ENCODE assay signal across 20 mouse cellular contexts in genomic region chr1:39047316-39047715, GRCm38 (mm10).
"Had no signal": no experiment of that assay in that cellular context is flagged by ENCODE, and none has a peak within 500 bp of the region (broad histone marks: within the 10 kb centered on the region; RNA-seq: fewer than 3 reads in every experiment).

No protein-coding gene starts in this region.

- H3K4me3 ChIP-seq: intestine, embryonic 15.5 days; kidney, embryonic 15.5 days; limb, embryonic 15.5 days; neural tube, embryonic 12.5 days; neural tube, embryonic 15.5 days; stomach, embryonic 15.5 days had no signal

- ATAC-seq: intestine, embryonic 15.5 days; liver, postnatal 0 days; lung, postnatal 0 days had no signal

- H3K4me1 ChIP-seq: intestine, embryonic 15.5 days; limb, embryonic 15.5 days; neural tube, embryonic 12.5 days; neural tube, embryonic 15.5 days; stomach, embryonic 15.5 days had no signal

- DNase-seq: kidney, adult 11 months; kidney, adult 8-10 months; kidney, postnatal 10 days; liver, postnatal 0 days; lung, embryonic 14.5 days; midbrain, embryonic 14.5 days; right cerebral cortex, adult 18-20 months; right cerebral cortex, postnatal 14 days; right cerebral cortex, postnatal 4 days; spleen, adult 18-20 months had no signal

- H3K27ac ChIP-seq: intestine, embryonic 15.5 days; kidney, embryonic 15.5 days; limb, embryonic 15.5 days; liver, embryonic 14.5 days; macrophage; neural tube, embryonic 12.5 days; neural tube, embryonic 15.5 days; stomach, embryonic 15.5 days had no signal

- H3K9ac ChIP-seq: intestine, embryonic 15.5 days; kidney, embryonic 15.5 days; limb, embryonic 15.5 days; liver, embryonic 14.5 days; liver, postnatal 0 days; lung, embryonic 14.5 days; neural tube, embryonic 12.5 days; neural tube, embryonic 15.5 days; stomach, embryonic 15.5 days had no signal

- H3K36me3 ChIP-seq: intestine, embryonic 15.5 days; kidney, embryonic 15.5 days; limb, embryonic 15.5 days; neural tube, embryonic 12.5 days; neural tube, embryonic 15.5 days; stomach, embryonic 15.5 days had no signal

- H3K4me2 ChIP-seq: intestine, embryonic 15.5 days; kidney, embryonic 15.5 days; limb, embryonic 15.5 days; liver, embryonic 11.5 days; lung, embryonic 14.5 days; neural tube, embryonic 12.5 days; neural tube, embryonic 15.5 days; stomach, embryonic 15.5 days had no signal

- H3K27me3 ChIP-seq: intestine, embryonic 15.5 days; kidney, embryonic 15.5 days; limb, embryonic 15.5 days; neural tube, embryonic 12.5 days; neural tube, embryonic 15.5 days; stomach, embryonic 15.5 days had no signal

- H3K9me3 ChIP-seq: intestine, embryonic 15.5 days; kidney, embryonic 15.5 days; limb, embryonic 15.5 days; neural tube, embryonic 12.5 days; neural tube, embryonic 15.5 days; stomach, embryonic 15.5 days had no signal
